Mouse (Mus musculus) forebrain, embryonic 14.5 days (tissue): ENCODE measurements around the gene Coa4. TPM values are rescaled to one million over a fixed set of nuclear protein-coding genes. Genes with fewer than 3 reads are reported as not detected.

Experiments
- ATAC-seq: fragments of 200-750 bp; cut with Nextera tagmentation; 2 replicates; pipeline ENCODE4 v1.8.0; 2017; ENCODE audit warnings: mild to moderate bottlenecking, moderate library complexity
- DNase-seq: peaks from one replicate; pipeline ENCODE4 v3.0.0-alpha.2; 2015; ENCODE audit warnings: low spot score
- H3K27ac ChIP-seq: fragments of 300-500 bp; sonication (generic); 2 replicates; pipeline ENCODE4 v1.5.1; 2014; ENCODE audit warnings: low read depth, mild to moderate bottlenecking, control low read depth, low read length, moderate library complexity
- H3K27me3 ChIP-seq: fragments of 300-500 bp; sonication (generic); replicated peaks from 2 replicates; pipeline ENCODE4 v1.6.1; 2014; ENCODE audit warnings: low read length, control low read depth, mixed read lengths; ENCODE audit not compliant: control insufficient read depth, insufficient read depth
- H3K36me3 ChIP-seq: fragments of 300-500 bp; sonication (generic); 2 replicates; pipeline ENCODE4 v1.6.1; 2014; ENCODE audit warnings: low read length, control low read depth; ENCODE audit not compliant: control insufficient read depth, insufficient read depth
- H3K4me1 ChIP-seq: fragments of 300-500 bp; sonication (generic); 2 replicates; pipeline ENCODE4 v1.6.1; 2014; ENCODE audit warnings: antibody characterized with exemption, low read length, control low read depth; ENCODE audit not compliant: control insufficient read depth, insufficient read depth
- H3K4me2 ChIP-seq: fragments of 300-500 bp; sonication (generic); 2 replicates; pipeline ENCODE4 v1.6.1; 2014; ENCODE audit warnings: mild to moderate bottlenecking, control low read depth, low read length
- H3K4me3 ChIP-seq: fragments of 300-500 bp; sonication (generic); 2 replicates; pipeline ENCODE4 v1.5.1; 2014; ENCODE audit warnings: low read depth, low read length, control low read depth
- H3K9ac ChIP-seq: fragments of 300-500 bp; sonication (generic); 2 replicates; pipeline ENCODE4 v1.6.1; 2014; ENCODE audit warnings: mild to moderate bottlenecking, low read length, control low read depth, moderate library complexity
- H3K9me3 ChIP-seq: fragments of 300-500 bp; sonication (generic); replicated peaks from 2 replicates; pipeline ENCODE4 v1.6.1; 2016; ENCODE audit warnings: low read length, control low read depth, mixed read lengths; ENCODE audit not compliant: control insufficient read depth
- WGBS: fragments of 180-500 bp; shearing (Covaris S2); extraction: QIAGEN DNeasy Blood & Tissue Kit; methylation state at CpG from one replicate; pipeline ENCODE4 v1.1.7; 2014; 5-methylcytosine and 5-hydroxymethylcytosine counted together
- polyA plus RNA-seq: library from polyadenylated mRNA; unstranded; fragments of >200 nt; fragmentation: Nextera tagmentation; extraction: Ambion mirVana; gene quantifications from 2 replicates; pipeline ENCODE4 v1.2.1, GENCODE M21; 2014

Coa4 gene
- polyA plus RNA-seq, 1 experiment from 2014 or later = 19.0 TPM

DNA sequence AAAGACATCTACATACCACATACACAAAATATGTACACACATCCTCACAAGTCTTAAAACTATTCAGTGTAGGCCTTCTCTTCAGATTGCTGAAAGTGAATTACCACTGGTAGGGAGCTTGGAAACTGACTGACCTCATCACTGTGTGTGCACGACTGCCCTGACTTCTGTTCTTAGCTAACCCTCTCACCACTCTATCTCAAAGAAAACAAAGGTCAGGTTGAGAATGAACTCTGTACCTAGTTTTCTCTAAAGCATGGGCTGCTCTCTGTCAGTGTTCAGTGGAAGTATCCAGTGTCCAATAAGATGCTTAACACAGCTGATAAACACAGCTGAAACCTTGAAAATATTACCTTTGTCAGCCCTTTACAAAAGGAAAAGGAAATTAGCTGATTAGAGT, 7.6 kb downstream of the Coa4 start:
- Histone ChIP-seq H3K27me3 (no peaks in the 10 kb centered on the region), H3K27ac (no peak overlapping the region), H3K36me3 (peaks cover 14% of the 10 kb centered on the region), H3K4me3 (no peak overlapping the region), H3K9ac (no peak overlapping the region), H3K4me1 (no peaks in the 10 kb centered on the region), H3K9me3 (no peaks in the 10 kb centered on the region), H3K4me2 (no peak overlapping the region)
- ATAC-seq = no peak
- DNase-seq = no peak
- WGBS = 74% methylated on average over 1 of the region's 1 CpGs

DNA sequence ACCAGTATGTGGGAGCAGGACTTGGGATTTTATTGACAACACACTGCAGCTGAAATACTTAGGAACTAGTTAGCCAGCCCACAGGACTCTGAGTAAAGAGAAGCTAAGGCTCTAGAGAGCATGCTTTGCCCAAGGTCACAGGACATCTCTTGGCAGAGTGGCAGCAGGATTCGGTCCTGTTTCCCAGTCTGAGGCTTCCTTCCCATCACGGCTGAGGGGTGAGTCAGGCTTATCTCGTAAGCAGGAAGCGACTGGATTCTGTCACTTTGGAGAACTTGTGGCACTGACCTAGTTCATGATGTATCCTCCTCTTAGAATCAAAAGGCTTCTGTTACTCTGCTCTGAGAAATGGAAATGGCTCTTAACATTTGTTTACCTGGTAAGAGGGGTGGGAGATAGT, 10.8 kb downstream of the Coa4 start:
- ATAC-seq (no peak), DNase-seq (no peak)
- Histone ChIP-seq H3K36me3 (peaks cover 8% of the 10 kb centered on the region; the same call in 1 of the 2 replicates), H3K4me2 (no peak overlapping the region), H3K4me3 (no peak overlapping the region), H3K9ac (no peak overlapping the region), H3K9me3 (no peaks in the 10 kb centered on the region), H3K27ac (no peak overlapping the region), H3K27me3 (no peaks in the 10 kb centered on the region), H3K4me1 (no peaks in the 10 kb centered on the region)
- WGBS = 88% methylated on average over 4 of the region's 4 CpGs

- ATAC-seq (no peak), DNase-seq (no peak)
- no peaks in the 10 kb centered on the region for H3K4me1 ChIP-seq
- peaks cover 8% of the 10 kb centered on the region; the same call in 1 of the 2 replicates for H3K36me3 ChIP-seq
- H3K4me2 ChIP-seq = no peak overlapping the region
- H3K9ac ChIP-seq = no peak overlapping the region
- 94% methylated on average over 3 of the region's 3 CpGs for WGBS
- no peak overlapping the region for H3K4me3 ChIP-seq
- H3K27me3 ChIP-seq = no peaks in the 10 kb centered on the region
- H3K9me3 ChIP-seq = no peaks in the 10 kb centered on the region
- no peak overlapping the region for H3K27ac ChIP-seq
Observed at GRCm38 (mm10) chr7:100549796-100550195, 12.9 kb downstream of the Coa4 start.

GRCm38 (mm10) chr7:100550338-100551007, 13.6 kb downstream of the Coa4 start:
- Histone ChIP-seq H3K4me1 (peaks cover under 1% of the 10 kb centered on the region; the same call in 1 of the 2 replicates), H3K4me2 (no peak overlapping the region), H3K9me3 (no peaks in the 10 kb centered on the region), H3K36me3 (peaks cover 8% of the 10 kb centered on the region; the same call in 1 of the 2 replicates), H3K27ac (no peak overlapping the region), H3K9ac (no peak overlapping the region), H3K4me3 (no peak overlapping the region), H3K27me3 (no peaks in the 10 kb centered on the region)
- ATAC-seq = peak; percentile 24; the same call in 1 of the 2 replicates
- DNase-seq = peak; percentile 64
- 46% methylated on average over 5 of the region's 5 CpGs for WGBS

GRCm38 (mm10) chr7:100554939-100555338, 18.1 kb downstream of the Coa4 start:
- Histone ChIP-seq H3K4me2 (no peak overlapping the region), H3K4me1 (peaks cover 2% of the 10 kb centered on the region; the same call in 1 of the 2 replicates), H3K9ac (no peak overlapping the region; the same call in 1 of the 2 replicates), H3K36me3 (peaks cover 6% of the 10 kb centered on the region; the same call in 1 of the 2 replicates), H3K27ac (peak overlapping the region; percentile 85), H3K27me3 (no peaks in the 10 kb centered on the region), H3K4me3 (no peak overlapping the region), H3K9me3 (no peaks in the 10 kb centered on the region)
- WGBS = 58% methylated on average over 5 of the region's 5 CpGs
- ATAC-seq (peak; percentile 37; the same call in 1 of the 2 replicates), DNase-seq (peak; percentile 18)

- WGBS = 16% methylated on average over 13 of the region's 13 CpGs
Observed at GRCm38 (mm10) chr7:100555431-100555951, 18.6 kb downstream of the Coa4 start.

DNA sequence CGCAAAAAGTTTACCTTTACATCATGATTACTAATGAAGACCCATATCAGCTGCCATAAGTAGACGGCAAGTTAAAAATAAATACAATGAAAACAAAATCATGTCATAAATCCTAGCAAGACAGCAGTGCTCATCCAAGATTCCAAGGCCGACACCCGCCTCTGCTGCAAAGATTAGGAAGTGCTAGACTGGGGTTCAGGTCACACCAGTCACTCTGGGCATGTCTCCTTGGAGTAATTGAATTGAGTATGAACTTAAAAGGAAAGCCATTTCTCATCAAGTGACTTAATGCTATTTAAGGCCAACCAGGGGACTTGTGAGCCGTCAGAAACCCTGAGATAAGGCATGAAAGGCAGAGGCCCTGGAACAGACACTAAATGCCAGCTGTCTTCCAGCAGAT, 20.4 kb downstream of the Coa4 start:
- no peaks in the 10 kb centered on the region for H3K36me3 ChIP-seq
- WGBS = 93% methylated on average over 5 of the region's 5 CpGs
- no peak overlapping the region for H3K4me2 ChIP-seq
- H3K27ac ChIP-seq = no peak overlapping the region
- H3K27me3 ChIP-seq = no peaks in the 10 kb centered on the region
- ATAC-seq = no peak
- H3K4me3 ChIP-seq = no peak overlapping the region
- no peak for DNase-seq
- H3K9me3 ChIP-seq = no peaks in the 10 kb centered on the region
- peaks cover 2% of the 10 kb centered on the region; the same call in 1 of the 2 replicates for H3K4me1 ChIP-seq
- no peak overlapping the region for H3K9ac ChIP-seq

More at GRCm38 (mm10) chr7:100555431-100555951, 18.6 kb downstream of the Coa4 start:
- Histone ChIP-seq H3K4me2 (peak overlapping the region; percentile 35), H3K9me3 (no peaks in the 10 kb centered on the region), H3K9ac (peak overlapping the region; percentile 43), H3K27me3 (no peaks in the 10 kb centered on the region), H3K36me3 (peaks cover 6% of the 10 kb centered on the region; the same call in 1 of the 2 replicates), H3K4me3 (no peak overlapping the region), H3K4me1 (peaks cover 2% of the 10 kb centered on the region; the same call in 1 of the 2 replicates), H3K27ac (peak overlapping the region; percentile 85)
- peak; percentile 78 for DNase-seq
- peak; percentile 93 for ATAC-seq

DNA sequence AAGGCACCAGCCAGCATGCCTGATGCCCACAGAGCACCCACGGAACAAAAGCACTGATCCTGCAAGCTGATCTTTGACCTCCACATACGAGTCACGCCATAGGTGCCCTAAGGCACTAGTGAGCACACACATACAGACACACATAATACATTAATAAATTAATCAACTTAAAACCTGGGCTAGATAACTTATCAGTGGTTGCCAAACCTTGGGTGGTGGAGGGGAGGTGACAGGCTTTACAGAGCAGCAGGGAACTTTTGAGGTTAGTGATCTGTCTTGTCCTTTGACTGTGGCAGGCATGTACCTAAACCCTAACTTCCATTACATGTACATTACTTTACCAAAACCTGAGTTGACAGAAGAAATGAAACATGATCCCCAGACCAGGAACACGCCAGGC, 22.5 kb downstream of the Coa4 start:
- peaks cover 2% of the 10 kb centered on the region; the same call in 1 of the 2 replicates for H3K4me1 ChIP-seq
- H3K9ac ChIP-seq = no peak overlapping the region
- no peak overlapping the region for H3K27ac ChIP-seq
- H3K4me2 ChIP-seq = no peak overlapping the region
- no peaks in the 10 kb centered on the region for H3K27me3 ChIP-seq
- no peaks in the 10 kb centered on the region for H3K9me3 ChIP-seq
- no peak overlapping the region for H3K4me3 ChIP-seq
- H3K36me3 ChIP-seq = no peaks in the 10 kb centered on the region
- ATAC-seq = no peak
- DNase-seq = no peak
- WGBS = 85% methylated on average over 4 of the region's 4 CpGs
